Mouse (Mus musculus): ENCODE measurements around the gene Cebpzos. TPM values are rescaled to one million over a fixed set of nuclear protein-coding genes. Genes with fewer than 3 reads are reported as not detected.

Cebpzos gene
- polyA plus RNA-seq, 1 experiment from 2014 or later, result 136 TPM

DNA sequence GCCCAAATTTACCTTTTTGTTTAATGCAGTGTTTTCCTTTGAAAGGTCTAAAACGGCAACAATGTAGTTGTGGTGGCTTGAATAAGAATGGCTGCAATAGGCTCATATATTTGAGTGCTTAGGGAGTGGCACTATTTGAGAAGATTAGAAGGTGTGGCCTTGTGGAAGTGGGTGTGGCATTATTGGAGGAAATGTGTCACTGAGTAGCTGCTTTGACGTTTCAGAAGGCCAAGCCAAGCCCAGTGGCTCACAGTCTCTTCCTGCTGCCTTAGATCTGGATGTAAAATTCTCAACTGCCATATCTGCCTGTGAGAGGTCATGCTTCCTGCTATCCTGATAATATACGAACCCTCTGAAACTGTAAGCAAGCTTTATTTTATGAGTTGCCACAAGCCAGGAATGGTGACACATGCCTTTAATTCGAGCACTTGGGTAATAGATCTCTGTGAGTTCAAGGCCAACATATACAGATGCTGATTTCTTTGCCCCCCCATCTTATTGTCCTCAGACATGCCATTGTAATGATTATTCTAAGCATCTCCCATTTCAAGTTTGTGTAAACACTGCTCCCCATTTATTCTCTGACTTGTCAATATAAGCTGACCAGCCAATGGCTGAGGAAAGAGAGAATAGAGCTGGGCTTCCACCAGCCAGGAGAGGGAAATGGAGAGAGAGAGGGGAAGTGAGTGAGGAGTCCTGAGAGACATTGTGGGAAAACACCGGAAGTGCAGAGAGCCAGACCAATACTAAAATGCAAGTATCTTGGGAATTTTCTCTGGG lies 30.8 kb upstream of the Cebpzos start:
- H3K27me3 ChIP-seq (ENCODE audit: control insufficient read depth, insufficient read depth, low read length), result no peaks in the 10 kb centered on the region
- DNase-seq (ENCODE audit: low spot score) (no peak), ATAC-seq (ENCODE audit: low FRiP score, low TSS enrichment) (no peak)
- no peak overlapping the region for H3K9ac ChIP-seq (ENCODE audit: low read length)
- TF ChIP-seq CTCF (IDR thresholded peaks at IDR 0.05; ENCODE audit: low read depth), result no peak
- 0 out of 2 replicates have a peak, but pooled peaks cover 2% of the 10 kb centered on the region for H3K4me1 ChIP-seq (replicated peaks; ENCODE audit: control insufficient read depth, insufficient read depth)
- 74% methylated on average over 5 of the region's 5 CpGs for WGBS
- H3K4me3 ChIP-seq (ENCODE audit: low read depth, low read length), result no peak overlapping the region
- H3K4me2 ChIP-seq (replicated peaks; ENCODE audit: low read depth), result no peak overlapping the region
- H3K36me3 ChIP-seq (ENCODE audit: control insufficient read depth, insufficient read depth, low read length), result no peaks in the 10 kb centered on the region
- H3K9me3 ChIP-seq (ENCODE audit: control insufficient read depth, low read length), result no peaks in the 10 kb centered on the region
- no peak overlapping the region for H3K27ac ChIP-seq (replicated peaks)

DNA sequence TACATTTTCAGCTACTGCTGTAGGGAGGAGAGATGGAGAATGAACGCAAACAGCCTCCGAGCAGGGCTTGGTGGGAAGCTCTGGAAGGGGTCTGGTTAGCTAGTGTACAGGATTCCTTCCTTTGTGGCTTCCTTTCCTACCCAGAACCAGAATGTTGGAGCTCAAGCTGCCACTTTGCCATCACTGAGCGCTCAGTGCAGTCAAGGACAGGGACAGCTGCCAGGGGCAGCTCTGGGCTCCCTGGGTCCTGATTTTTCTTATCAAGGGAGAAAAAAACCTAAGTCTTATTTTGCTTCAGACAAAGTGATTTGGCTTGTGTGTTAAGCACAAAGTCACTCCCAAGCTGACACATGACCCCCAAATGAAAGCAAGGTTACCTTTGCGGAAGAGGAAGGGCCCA lies 27.7 kb upstream of the Cebpzos start:
- Histone ChIP-seq H3K36me3 (ENCODE audit: control insufficient read depth, insufficient read depth, low read length) (no peaks in the 10 kb centered on the region), H3K27ac (replicated peaks) (no peak overlapping the region), H3K9me3 (ENCODE audit: control insufficient read depth, low read length) (no peaks in the 10 kb centered on the region), H3K4me3 (ENCODE audit: low read depth, low read length) (no peak overlapping the region), H3K4me2 (replicated peaks; ENCODE audit: low read depth) (no peak overlapping the region), H3K9ac (ENCODE audit: low read length) (no peak overlapping the region), H3K4me1 (replicated peaks; ENCODE audit: control insufficient read depth, insufficient read depth) (no peaks in the 10 kb centered on the region), H3K27me3 (ENCODE audit: control insufficient read depth, insufficient read depth, low read length) (no peaks in the 10 kb centered on the region)
- no peak for ATAC-seq (ENCODE audit: low FRiP score, low TSS enrichment)
- DNase-seq (ENCODE audit: low spot score), result no peak
- TF ChIP-seq EP300 (optimal IDR thresholded peaks at IDR 0.05) (no peak), CTCF (IDR thresholded peaks at IDR 0.05; ENCODE audit: low read depth) (no peak)
- 75% methylated on average over 4 of the region's 4 CpGs for WGBS

DNA sequence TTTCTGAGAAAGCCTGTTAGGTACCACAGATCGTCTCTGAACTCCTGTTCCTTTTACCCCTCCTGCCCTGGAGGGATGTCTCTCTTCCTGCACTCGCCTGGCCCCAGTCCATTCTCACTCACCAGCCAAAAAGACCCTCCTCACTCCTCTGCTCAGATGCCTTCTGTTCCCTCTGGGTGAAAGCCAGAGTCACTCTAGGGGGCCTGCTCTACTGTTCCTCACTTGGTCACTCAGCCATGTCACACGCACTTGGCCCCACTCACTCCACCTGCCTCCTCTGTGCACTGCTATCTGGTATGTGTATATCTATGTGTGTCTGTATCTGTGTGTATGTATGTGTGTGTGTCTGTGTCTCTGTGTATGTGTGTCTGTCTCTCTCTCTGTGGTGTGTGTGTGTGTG lies 27.1 kb upstream of the Cebpzos start:
- Histone ChIP-seq H3K27ac (replicated peaks) (no peak overlapping the region), H3K4me1 (replicated peaks; ENCODE audit: control insufficient read depth, insufficient read depth) (no peaks in the 10 kb centered on the region), H3K4me2 (replicated peaks; ENCODE audit: low read depth) (no peak overlapping the region), H3K36me3 (ENCODE audit: control insufficient read depth, insufficient read depth, low read length) (no peaks in the 10 kb centered on the region), H3K9ac (ENCODE audit: low read length) (no peak overlapping the region), H3K27me3 (ENCODE audit: control insufficient read depth, insufficient read depth, low read length) (no peaks in the 10 kb centered on the region), H3K9me3 (ENCODE audit: control insufficient read depth, low read length) (no peaks in the 10 kb centered on the region), H3K4me3 (ENCODE audit: low read depth, low read length) (no peak overlapping the region)
- ATAC-seq (ENCODE audit: low FRiP score, low TSS enrichment) (no peak), DNase-seq (ENCODE audit: low spot score) (no peak)
- TF ChIP-seq CTCF (IDR thresholded peaks at IDR 0.05; ENCODE audit: low read depth), result no peak
- no peak for TF ChIP-seq EP300 (optimal IDR thresholded peaks at IDR 0.05)
- 52% methylated on average over 3 of the region's 3 CpGs for WGBS

DNA sequence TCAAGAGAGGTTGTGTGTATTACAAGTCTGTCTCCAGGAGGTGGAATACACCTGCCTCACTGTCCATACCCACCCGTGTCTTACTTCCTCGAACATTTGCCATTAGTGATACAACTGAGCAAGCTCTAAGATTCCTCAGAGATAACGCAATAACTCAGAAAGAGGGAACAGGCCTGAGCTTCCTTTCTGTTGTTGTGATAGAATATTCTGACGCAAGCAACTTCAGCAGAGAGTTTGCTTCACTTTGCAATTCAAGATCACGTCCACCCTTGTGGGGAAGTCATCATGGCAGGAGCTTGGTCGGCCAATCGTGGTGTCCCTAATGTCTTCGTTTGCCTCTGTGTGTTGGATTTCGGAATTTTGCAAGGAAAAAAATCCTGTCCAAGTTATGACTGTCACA lies 25.3 kb upstream of the Cebpzos start:
- Histone ChIP-seq H3K9me3 (ENCODE audit: control insufficient read depth, low read length) (no peaks in the 10 kb centered on the region), H3K36me3 (ENCODE audit: control insufficient read depth, insufficient read depth, low read length) (no peaks in the 10 kb centered on the region), H3K9ac (ENCODE audit: low read length) (no peak overlapping the region), H3K4me2 (replicated peaks; ENCODE audit: low read depth) (no peak overlapping the region), H3K4me3 (ENCODE audit: low read depth, low read length) (no peak overlapping the region), H3K27me3 (ENCODE audit: control insufficient read depth, insufficient read depth, low read length) (no peaks in the 10 kb centered on the region), H3K27ac (replicated peaks) (no peak overlapping the region), H3K4me1 (replicated peaks; ENCODE audit: control insufficient read depth, insufficient read depth) (no peaks in the 10 kb centered on the region)
- 82% methylated on average over 9 of the region's 9 CpGs for WGBS
- ATAC-seq (ENCODE audit: low FRiP score, low TSS enrichment) (no peak), DNase-seq (ENCODE audit: low spot score) (no peak)
- TF ChIP-seq EP300 (optimal IDR thresholded peaks at IDR 0.05) (no peak), CTCF (IDR thresholded peaks at IDR 0.05; ENCODE audit: low read depth) (no peak)

DNA sequence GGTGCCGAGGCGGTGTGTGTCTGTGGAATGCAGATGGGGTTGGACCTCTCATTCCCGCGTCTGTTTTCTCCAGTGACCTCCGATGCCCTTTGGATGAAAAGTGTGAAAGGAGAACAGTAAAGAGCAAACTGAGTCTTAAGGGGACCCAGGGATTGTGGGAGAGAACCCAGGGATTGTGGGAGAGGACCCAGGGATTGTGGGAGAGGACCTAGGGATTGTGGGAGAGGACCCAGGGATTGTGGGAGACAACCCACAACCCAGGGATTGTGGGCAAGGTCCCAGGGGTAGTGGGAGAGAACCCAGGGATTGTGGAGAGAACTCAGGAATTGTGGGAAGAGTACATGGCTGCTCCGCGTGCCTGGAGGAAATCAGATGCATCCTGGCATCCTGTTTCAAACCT lies 21.3 kb upstream of the Cebpzos start:
- DNase-seq (ENCODE audit: low spot score) (no peak), ATAC-seq (ENCODE audit: low FRiP score, low TSS enrichment) (no peak)
- H3K9me3 ChIP-seq (ENCODE audit: control insufficient read depth, low read length), result no peaks in the 10 kb centered on the region
- no peaks in the 10 kb centered on the region for H3K4me1 ChIP-seq (replicated peaks; ENCODE audit: control insufficient read depth, insufficient read depth)
- TF ChIP-seq EP300 (optimal IDR thresholded peaks at IDR 0.05), result no peak
- 73% methylated on average over 7 of the region's 7 CpGs for WGBS
- no peak overlapping the region for H3K4me3 ChIP-seq (ENCODE audit: low read depth, low read length)
- H3K36me3 ChIP-seq (ENCODE audit: control insufficient read depth, insufficient read depth, low read length), result no peaks in the 10 kb centered on the region
- no peaks in the 10 kb centered on the region for H3K27me3 ChIP-seq (ENCODE audit: control insufficient read depth, insufficient read depth, low read length)
- no peak overlapping the region for H3K27ac ChIP-seq (replicated peaks)
- no peak overlapping the region for H3K9ac ChIP-seq (ENCODE audit: low read length)
- H3K4me2 ChIP-seq (replicated peaks; ENCODE audit: low read depth), result no peak overlapping the region

DNA sequence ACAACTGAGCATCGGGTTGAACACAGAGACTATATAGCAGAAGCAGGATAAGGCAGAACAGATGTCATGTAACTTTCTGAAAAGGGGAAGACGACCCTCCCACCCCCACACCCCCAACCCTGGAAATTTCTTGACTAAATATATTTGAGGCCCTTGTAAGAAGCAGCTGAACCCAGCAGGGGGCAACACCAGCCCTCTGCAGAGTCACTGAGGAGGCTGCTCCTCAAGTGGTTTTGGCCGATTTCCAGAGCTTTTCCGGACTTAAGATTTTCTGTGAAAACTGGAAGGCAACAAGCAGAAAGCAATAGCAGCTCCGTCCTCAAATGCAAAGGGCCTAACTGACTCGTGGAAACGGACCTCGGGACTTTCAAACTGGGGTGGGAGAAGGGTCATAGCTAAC lies 20.9 kb upstream of the Cebpzos start:
- Histone ChIP-seq H3K9ac (ENCODE audit: low read length) (0 out of 2 replicates have a peak overlapping the region, but pooled peaks have one; percentile 27), H3K36me3 (ENCODE audit: control insufficient read depth, insufficient read depth, low read length) (no peaks in the 10 kb centered on the region), H3K9me3 (ENCODE audit: control insufficient read depth, low read length) (no peaks in the 10 kb centered on the region), H3K27me3 (ENCODE audit: control insufficient read depth, insufficient read depth, low read length) (no peaks in the 10 kb centered on the region), H3K4me3 (ENCODE audit: low read depth, low read length) (0 out of 2 replicates have a peak overlapping the region, but pooled peaks have one; percentile 18), H3K27ac (replicated peaks) (no peak overlapping the region), H3K4me1 (replicated peaks; ENCODE audit: control insufficient read depth, insufficient read depth) (no peaks in the 10 kb centered on the region), H3K4me2 (replicated peaks; ENCODE audit: low read depth) (peak overlapping the region; percentile 44)
- DNase-seq (ENCODE audit: low spot score), result peak; percentile 72
- ATAC-seq (ENCODE audit: low FRiP score, low TSS enrichment), result 0 out of 2 replicates have a peak, but pooled peaks have one; percentile 21
- no peak for TF ChIP-seq EP300 (optimal IDR thresholded peaks at IDR 0.05)
- peak; percentile 79 for TF ChIP-seq CTCF (IDR thresholded peaks at IDR 0.05; ENCODE audit: low read depth)
- WGBS, result 16% methylated on average over 8 of the region's 8 CpGs
